Mouse (Mus musculus) neural tube, embryonic 13.5 days (tissue): ENCODE results near the gene Ctla2b. TPM values are rescaled to one million over a fixed set of nuclear protein-coding genes. Genes with fewer than 3 reads are reported as not detected.

ENCODE experiments used
- polyA plus RNA-seq: library from polyadenylated mRNA; unstranded; fragments of >200 nt; fragmentation: Nextera tagmentation; extraction: Ambion mirVana; gene quantifications from 2 replicates; pipeline ENCODE4 v1.2.1, GENCODE M21; 2015

The Ctla2b gene
- polyA plus RNA-seq, 1 experiment from 2014 or later: 1.0 TPM

Other genes with a start within 250 kb of the Ctla2b start
- gene BC051665, start 111.1 kb downstream of the Ctla2b start, polyA plus RNA-seq: not detected in 2 replicates
- gene Ctsll3, start 94.6 kb downstream of the Ctla2b start, polyA plus RNA-seq: not detected in 2 replicates
- not detected in 2 replicates for gene 4930486L24Rik, start 33.0 kb downstream of the Ctla2b start, polyA plus RNA-seq
- gene Gm49392, start 553 bp downstream of the Ctla2b start, polyA plus RNA-seq: 0.14 TPM in 1 of 2 replicates, not detected in the other
- gene Tpbpb, start 7.4 kb upstream of the Ctla2b start, polyA plus RNA-seq: not detected in 2 replicates
- gene Gm49393, start 38.1 kb upstream of the Ctla2b start, polyA plus RNA-seq: not detected in 2 replicates
- gene Gm49391, start 39.1 kb upstream of the Ctla2b start, polyA plus RNA-seq: 1.2 and 2.3 TPM in 2 replicates
- 18.2 and 20.3 TPM in 2 replicates for gene Ctla2a, start 39.2 kb upstream of the Ctla2b start, polyA plus RNA-seq
- 0.27 TPM in 1 of 2 replicates, not detected in the other for gene Tpbpa, start 44.5 kb upstream of the Ctla2b start, polyA plus RNA-seq
- not detected in 2 replicates for gene Ctsj, start 108.5 kb upstream of the Ctla2b start, polyA plus RNA-seq
- not detected in 2 replicates for gene Ctsq, start 143.2 kb upstream of the Ctla2b start, polyA plus RNA-seq